Mouse (Mus musculus) small intestine, adult 2 months (tissue): ENCODE data around the gene Dact2.

Experiments used
- CTCF ChIP-seq: fragments of 200-500 bp; IDR thresholded peaks from 2 replicates; pipeline ENCODE4 v1.5.1; 2012; ENCODE audit warnings: low read depth, mild to moderate bottlenecking, control low read depth, inconsistent platforms, low read length, moderate library complexity, mixed read lengths; ENCODE audit not compliant: insufficient replicate concordance, insufficient read length; ENCODE audit errors: extremely low read depth
- POLR2A ChIP-seq: fragments of 200-500 bp; IDR thresholded peaks from 2 replicates; pipeline ENCODE4 v1.6.1; 2012; ENCODE audit warnings: low read depth, mild to moderate bottlenecking, control low read depth, inconsistent platforms, low read length, moderate library complexity

GRCm38 (mm10) chr17:14246266-14246665 lies 42.2 kb upstream of the Dact2 start:
- TF ChIP-seq POLR2A (no peak), CTCF (no peak)
